Mouse (Mus musculus) ES-Bruce4 (cell line): ENCODE results near the gene B230307C23Rik.

Experiments
- CTCF ChIP-seq: IDR thresholded peaks from one replicate; pipeline ENCODE4 v1.8.1; 2011; ENCODE audit warnings: low read depth, low read length
- EP300 ChIP-seq: IDR thresholded peaks from 2 replicates; pipeline ENCODE4 v1.6.1; 2011; ENCODE audit warnings: low read depth, low read length; ENCODE audit not compliant: insufficient read depth
- POLR2A ChIP-seq: IDR thresholded peaks from one replicate; pipeline ENCODE4 v1.8.1; 2011; ENCODE audit warnings: low read length; ENCODE audit not compliant: insufficient read depth

GRCm38 (mm10) chr16:97961381-97962150 is 35.5 kb upstream of the B230307C23Rik start:
- TF ChIP-seq CTCF (no peak), EP300 (no peak), POLR2A (no peak)
